Mouse (Mus musculus): ENCODE measurements around the gene Mfsd7a. TPM values are rescaled to one million over a fixed set of nuclear protein-coding genes. Genes with fewer than 3 reads are reported as not detected.

Mfsd7a gene
- 12.2 and 13.4 TPM in 2 replicates for total RNA-seq (2023)

GRCm38 (mm10) chr5:108448785-108449668 is at the start of gene Mfsd7a:
Mfsd7a (minus strand) TSS chr5:108448891.

GRCm38 (mm10) chr5:108461082-108462065 is 12.7 kb upstream of the Mfsd7a start, which contains the start of gene Pcgf3:
Pcgf3 (plus strand) TSS chr5:108461232.

DNA sequence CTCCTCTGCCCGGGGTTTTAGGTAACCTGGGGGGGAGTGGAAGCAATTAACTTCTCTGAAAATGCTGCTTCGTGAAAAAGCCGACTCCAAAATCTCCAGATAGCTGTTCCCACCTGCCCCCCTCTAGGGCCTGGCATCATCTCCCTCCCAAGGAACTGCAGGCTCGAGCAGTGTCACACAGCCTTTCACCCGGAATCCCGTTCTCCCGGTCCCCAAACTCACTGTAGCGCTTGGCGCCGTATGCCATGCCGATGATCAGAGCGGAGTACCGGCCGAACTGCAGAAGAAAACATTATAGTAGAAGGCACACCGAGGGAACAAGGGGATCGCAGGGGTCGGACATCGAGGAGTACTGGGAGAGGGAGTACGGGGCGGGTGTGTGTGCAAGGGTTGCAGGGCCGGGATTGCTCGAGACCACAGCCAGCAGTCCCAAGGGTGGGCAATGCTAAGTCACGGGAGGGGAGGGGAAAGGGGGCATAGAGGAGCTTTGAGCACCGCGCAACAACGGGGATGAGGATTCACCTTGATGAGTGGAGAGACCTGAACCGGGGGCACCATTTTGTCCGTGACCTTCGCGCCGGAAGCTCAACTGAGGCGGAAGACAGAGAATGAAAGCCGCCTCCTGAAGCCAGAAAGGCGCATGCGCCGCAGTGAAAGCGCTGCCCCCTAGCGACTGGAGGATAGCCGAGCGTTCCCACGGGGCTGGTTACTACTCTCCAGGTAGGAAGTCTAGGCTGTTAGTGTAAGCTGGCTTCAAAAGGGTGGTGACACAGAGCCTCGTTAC is 14.7 kb downstream of the Mfsd7a start, which contains the start of gene Atp5k:
Gene Atp5k, minus strand, starts transcription at position 645 of the 784 bp plus-strand sequence.

Other genes starting within 250 kb of the Mfsd7a start
- 29.8 and 32.9 TPM in 2 replicates for gene Dr1, start 180.0 kb downstream of the Mfsd7a start, total RNA-seq (2023)
- 1.1 and 1.5 TPM in 2 replicates for gene Pigg, start 136.3 kb downstream of the Mfsd7a start, total RNA-seq (2023)
- 0.20 TPM in 1 of 2 replicates, not detected in the other for gene Gm42517, start 81.0 kb downstream of the Mfsd7a start, total RNA-seq (2023)
- not detected in 2 replicates for gene Pde6b, start 60.5 kb downstream of the Mfsd7a start, total RNA-seq (2023)
- gene Atp5k, start 14.4 kb downstream of the Mfsd7a start, total RNA-seq (2023), result 49.6 and 66.6 TPM in 2 replicates
- 11.1 and 14.6 TPM in 2 replicates for gene Pcgf3, start 12.3 kb upstream of the Mfsd7a start, total RNA-seq (2023)
- not detected in 2 replicates for gene Cplx1, start 101.1 kb upstream of the Mfsd7a start, total RNA-seq (2023)
- gene Gak, start 180.9 kb upstream of the Mfsd7a start, total RNA-seq (2023), result 115 and 124 TPM in 2 replicates
- gene Tmem175, start 180.9 kb upstream of the Mfsd7a start, total RNA-seq (2023), result 10.3 and 13.5 TPM in 2 replicates
- 12.8 and 18.0 TPM in 2 replicates for gene Idua, start 211.4 kb upstream of the Mfsd7a start, total RNA-seq (2023)
- gene Dgkq, start 220.8 kb upstream of the Mfsd7a start, total RNA-seq (2023), result 9.8 and 18.2 TPM in 2 replicates
- gene Slc26a1, start 226.7 kb upstream of the Mfsd7a start, total RNA-seq (2023), result 0.16 TPM in 2 replicates
- gene Fgfrl1, start 243.5 kb upstream of the Mfsd7a start, total RNA-seq (2023), result 0.64 and 1.9 TPM in 2 replicates